Mouse (Mus musculus) E14TG2a.4 (cell line): ENCODE data around the gene Bco1.

Source experiments
- H3K27me3 ChIP-seq: 2 replicates; pipeline ENCODE4 v1.6.1; 2014; ENCODE audit warnings: low read length, control low read depth; ENCODE audit not compliant: insufficient read depth
- H3K36me3 ChIP-seq: 2 replicates; pipeline ENCODE4 v1.6.1; 2014; ENCODE audit warnings: low read length, control low read depth; ENCODE audit not compliant: insufficient read depth
- H3K4me1 ChIP-seq: replicated peaks from 2 replicates; pipeline ENCODE4 v1.6.1; 2014; ENCODE audit warnings: low read depth, low read length, control low read depth
- H3K4me3 ChIP-seq: replicated peaks from 2 replicates; pipeline ENCODE4 v1.5.1; 2014; ENCODE audit warnings: mild to moderate bottlenecking, low read length
- H3K9me3 ChIP-seq: 2 replicates; pipeline ENCODE4 v1.6.1; 2014; ENCODE audit warnings: low read length, control low read depth
- CTCF ChIP-seq: conservative IDR thresholded peaks from 2 replicates; pipeline ENCODE4 v1.5.1; 2014; ENCODE audit warnings: low read length
- NANOG ChIP-seq: IDR thresholded peaks from 2 replicates; pipeline ENCODE4 v1.6.1; 2014; ENCODE audit warnings: borderline replicate concordance, low read length, mixed read lengths
- POU5F1 ChIP-seq: IDR thresholded peaks from 2 replicates; pipeline ENCODE4 v1.6.1; 2014; ENCODE audit warnings: low read length, borderline replicate concordance

The Bco1 gene

DNA sequence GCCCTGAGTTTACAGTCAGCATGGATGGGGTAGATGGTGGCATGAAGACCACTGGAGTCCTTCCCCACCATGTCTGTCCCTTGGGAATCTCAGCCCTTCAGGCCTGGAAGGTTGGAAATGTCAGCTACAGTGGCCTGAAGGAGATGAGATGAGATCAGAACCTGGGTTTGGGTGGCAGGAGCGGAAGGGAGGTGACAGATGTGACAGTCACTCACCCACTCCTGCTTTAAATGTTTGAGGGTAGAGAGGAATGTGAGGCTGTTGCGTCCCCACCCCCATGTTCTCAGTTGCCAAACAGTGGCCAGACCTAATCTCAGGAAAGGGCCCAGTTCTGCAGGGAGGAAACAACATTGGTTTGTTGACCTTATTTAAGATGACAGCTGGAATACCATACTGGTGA lies 41.1 kb downstream of the Bco1 start:
- Histone ChIP-seq H3K9me3 (peaks cover 28% of the 10 kb centered on the region), H3K27me3 (peaks cover 86% of the 10 kb centered on the region), H3K4me3 (peak overlapping the region; percentile 21; the same call in 1 of the 2 replicates), H3K36me3 (no peaks in the 10 kb centered on the region), H3K4me1 (peaks cover 39% of the 10 kb centered on the region)
- TF ChIP-seq NANOG: no peak

GRCm38 (mm10) chr8:117137357-117137756 lies 41.7 kb downstream of the Bco1 start:
- TF ChIP-seq CTCF: no peak
- TF ChIP-seq NANOG: no peak
- no peak for TF ChIP-seq POU5F1
- Histone ChIP-seq H3K36me3 (no peaks in the 10 kb centered on the region), H3K9me3 (peaks cover 30% of the 10 kb centered on the region), H3K4me3 (peak overlapping the region; percentile 21; the same call in 1 of the 2 replicates), H3K27me3 (peaks cover 86% of the 10 kb centered on the region), H3K4me1 (peaks cover 39% of the 10 kb centered on the region)

GRCm38 (mm10) chr8:117148520-117148919 lies 52.9 kb downstream of the Bco1 start:
- Histone ChIP-seq H3K9me3 (peaks cover 6% of the 10 kb centered on the region), H3K4me3 (no peak overlapping the region), H3K36me3 (no peaks in the 10 kb centered on the region), H3K4me1 (no peaks in the 10 kb centered on the region), H3K27me3 (peaks cover 76% of the 10 kb centered on the region)
- TF ChIP-seq NANOG (no peak), CTCF (peak; percentile 64)

- Histone ChIP-seq H3K27me3 (peaks cover 61% of the 10 kb centered on the region), H3K36me3 (no peaks in the 10 kb centered on the region), H3K4me1 (peaks cover 28% of the 10 kb centered on the region), H3K4me3 (no peak overlapping the region), H3K9me3 (no peaks in the 10 kb centered on the region)
- TF ChIP-seq CTCF (no peak), NANOG (no peak), POU5F1 (no peak)
These were observed 60.5 kb downstream of the Bco1 start for GRCm38 (mm10) chr8:117156149-117156548.

DNA sequence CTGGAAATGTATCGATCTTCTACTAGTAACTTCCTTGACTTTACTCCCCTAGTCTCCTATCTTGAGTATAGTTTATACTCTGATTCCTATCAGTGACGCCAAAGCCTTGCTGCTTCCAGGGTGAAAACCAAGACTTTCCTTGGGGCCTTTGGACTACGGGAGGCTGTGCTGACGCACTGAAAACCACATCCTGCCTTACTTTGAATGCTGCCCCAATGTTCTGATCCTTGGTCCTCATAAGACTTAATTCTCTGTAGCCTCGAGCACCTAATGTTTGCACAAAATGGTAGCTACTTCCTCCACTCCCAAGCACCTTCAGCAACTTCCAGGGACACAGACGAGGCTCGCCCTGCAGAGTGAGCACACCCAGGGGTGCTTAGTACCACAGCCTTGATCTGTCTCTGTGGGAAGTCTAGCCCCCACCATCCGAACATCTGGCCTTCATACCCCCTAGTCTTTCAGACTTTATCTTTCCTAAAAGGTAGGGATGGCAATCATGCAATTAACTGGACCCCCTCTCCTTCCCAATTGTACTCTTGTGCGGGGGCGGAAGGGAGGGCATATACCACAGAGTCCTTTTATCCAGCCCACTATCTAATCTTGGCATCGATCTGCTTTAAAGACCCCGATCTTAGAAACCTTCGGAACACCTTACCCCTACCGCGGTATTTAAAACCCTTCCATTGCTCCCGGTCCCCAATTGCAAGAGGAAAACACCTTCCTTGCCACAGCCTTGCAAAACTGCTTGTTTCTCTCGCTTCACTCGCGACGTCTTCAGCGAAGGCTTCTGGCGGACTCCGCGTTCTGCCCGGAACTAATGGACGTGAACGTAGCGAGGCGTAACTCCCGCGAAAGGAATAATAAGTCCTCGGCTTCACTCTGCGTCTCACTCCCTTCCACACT lies 61.5 kb downstream of the Bco1 start:
- no peaks in the 10 kb centered on the region for H3K36me3 ChIP-seq
- H3K27me3 ChIP-seq: peaks cover 55% of the 10 kb centered on the region
- no peak for TF ChIP-seq CTCF
- TF ChIP-seq NANOG: no peak
- TF ChIP-seq POU5F1: no peak
- peak overlapping the region; percentile 95 for H3K4me3 ChIP-seq
- no peaks in the 10 kb centered on the region for H3K9me3 ChIP-seq
- H3K4me1 ChIP-seq: peaks cover 28% of the 10 kb centered on the region

GRCm38 (mm10) chr8:117157769-117158091 lies 62.1 kb downstream of the Bco1 start:
- peaks cover 28% of the 10 kb centered on the region for H3K4me1 ChIP-seq
- peaks cover 49% of the 10 kb centered on the region for H3K27me3 ChIP-seq
- TF ChIP-seq POU5F1 (no peak), NANOG (no peak), CTCF (no peak)
- H3K4me3 ChIP-seq: peak overlapping the region; percentile 95
- no peaks in the 10 kb centered on the region for H3K9me3 ChIP-seq
- no peaks in the 10 kb centered on the region for H3K36me3 ChIP-seq

GRCm38 (mm10) chr8:117158135-117158761 lies 62.6 kb downstream of the Bco1 start, which contains the start of gene Gan:
Gene Gan (plus strand): TSS chr8:117158135.
- TF ChIP-seq POU5F1 (no peak), NANOG (no peak), CTCF (no peak)

GRCm38 (mm10) chr8:117159031-117159430 lies 63.4 kb downstream of the Bco1 start:
- H3K4me3 ChIP-seq: peak overlapping the region; percentile 95
- H3K36me3 ChIP-seq: no peaks in the 10 kb centered on the region
- no peaks in the 10 kb centered on the region for H3K9me3 ChIP-seq
- peaks cover 45% of the 10 kb centered on the region for H3K27me3 ChIP-seq
- no peak for TF ChIP-seq CTCF
- no peak for TF ChIP-seq NANOG
- no peak for TF ChIP-seq POU5F1
- peaks cover 28% of the 10 kb centered on the region for H3K4me1 ChIP-seq

More at GRCm38 (mm10) chr8:117158135-117158761, 62.6 kb downstream of the Bco1 start, which contains the start of gene Gan:
- H3K27me3 ChIP-seq: peaks cover 46% of the 10 kb centered on the region
- H3K4me3 ChIP-seq: peak within 1 kb of the TSS; percentile 95
- H3K36me3 ChIP-seq: no peaks in the 10 kb centered on the region
- peaks cover 28% of the 10 kb centered on the region for H3K4me1 ChIP-seq
- no peaks in the 10 kb centered on the region for H3K9me3 ChIP-seq

- Histone ChIP-seq H3K27me3 (peaks cover 11% of the 10 kb centered on the region; the same call in 1 of the 2 replicates), H3K4me3 (no peak overlapping the region), H3K36me3 (peaks cover 15% of the 10 kb centered on the region), H3K9me3 (no peaks in the 10 kb centered on the region), H3K4me1 (peaks cover 22% of the 10 kb centered on the region)
- TF ChIP-seq CTCF (no peak), POU5F1 (no peak), NANOG (no peak)
These were observed 69.3 kb downstream of the Bco1 start for GRCm38 (mm10) chr8:117164912-117165311.
